Mouse (Mus musculus) myocyte (in vitro differentiated cells): ENCODE data around the gene Rin1. TPM values are rescaled to one million over a fixed set of nuclear protein-coding genes. Genes with fewer than 3 reads are reported as not detected.
A peak's percentile ranks its signal among the peaks of the same experiment; 100 is the strongest.

Source experiments
- H3K27me3 ChIP-seq: one replicate; pipeline ENCODE4 v1.6.1; 2011; ENCODE audit not compliant: control insufficient read depth, insufficient read depth, insufficient read length
- H3K36me3 ChIP-seq: one replicate; pipeline ENCODE4 v1.6.1; 2011; ENCODE audit not compliant: control insufficient read depth, insufficient read depth
- H3K4me2 ChIP-seq: one replicate; pipeline ENCODE4 v1.6.1; 2011; ENCODE audit warnings: low read depth, control low read depth
- H3K4me3 ChIP-seq: one replicate; pipeline ENCODE4 v1.5.1; 2011; ENCODE audit warnings: mild to moderate bottlenecking, control low read depth, moderate library complexity
- H3K79me2 ChIP-seq: one replicate; pipeline ENCODE4 v1.6.1; 2011; ENCODE audit not compliant: control insufficient read depth, insufficient read depth
- H3ac ChIP-seq: one replicate; pipeline ENCODE4 v1.6.1; 2011; ENCODE audit not compliant: control insufficient read depth, insufficient read length
- CEBPB ChIP-seq: IDR thresholded peaks from 2 replicates; pipeline ENCODE4 v1.6.1; 2011; ENCODE audit warnings: mild to moderate bottlenecking, moderate library complexity; ENCODE audit not compliant: poor library complexity, insufficient read depth, severe bottlenecking
- E2F4 ChIP-seq: IDR thresholded peaks from one replicate; pipeline ENCODE4 v1.6.1; 2011; ENCODE audit warnings: mild to moderate bottlenecking, control low read depth, moderate library complexity; ENCODE audit not compliant: insufficient read depth
- MAX ChIP-seq: IDR thresholded peaks from one replicate; pipeline ENCODE4 v1.6.1; 2011; ENCODE audit warnings: low read depth, mild to moderate bottlenecking, control low read depth
- MYOD1 ChIP-seq, 3 experiments: IDR thresholded peaks; one replicate each; pipeline ENCODE4 v1.6.1; 2011; ENCODE audit warnings: control low read depth in 2 of 3, low read depth in 2 of 3, mild to moderate bottlenecking in 2 of 3, moderate library complexity in 1 of 3; ENCODE audit not compliant: insufficient read length in 2 of 3, control insufficient read depth in 1 of 3
- MYOG ChIP-seq, 3 experiments: IDR thresholded peaks; one replicate each; pipeline ENCODE4 v1.6.1; 2011; ENCODE audit warnings: control low read depth in 2 of 3, low read depth in 2 of 3, mild to moderate bottlenecking in 2 of 3; ENCODE audit not compliant: insufficient read length in 2 of 3, control insufficient read depth in 1 of 3, insufficient read depth in 1 of 3
- POLR2A ChIP-seq: IDR thresholded peaks from one replicate; pipeline ENCODE4 v1.6.1; 2011; ENCODE audit warnings: low read depth, mild to moderate bottlenecking, control low read depth, moderate library complexity; ENCODE audit not compliant: insufficient read length
- POLR2AphosphoS2 ChIP-seq: IDR thresholded peaks from one replicate; pipeline ENCODE4 v1.6.1; 2011; ENCODE audit warnings: low read depth, control low read depth; ENCODE audit not compliant: insufficient read length
- REST ChIP-seq: IDR thresholded peaks from one replicate; pipeline ENCODE4 v1.6.1; 2011; ENCODE audit warnings: mild to moderate bottlenecking, control low read depth, moderate library complexity; ENCODE audit not compliant: insufficient read depth, insufficient read length
- SRF ChIP-seq: IDR thresholded peaks from one replicate; pipeline ENCODE4 v1.6.1; 2011; ENCODE audit warnings: low read depth; ENCODE audit not compliant: control insufficient read depth, insufficient read length
- TCF12 ChIP-seq: IDR thresholded peaks from one replicate; pipeline ENCODE4 v1.6.1; 2011; ENCODE audit warnings: mild to moderate bottlenecking, control low read depth; ENCODE audit not compliant: poor library complexity, insufficient read depth, severe bottlenecking
- TCF3 ChIP-seq: IDR thresholded peaks from one replicate; pipeline ENCODE4 v1.6.1; 2011; ENCODE audit warnings: low read depth, control low read depth; ENCODE audit not compliant: insufficient read length
- USF1 ChIP-seq: IDR thresholded peaks from one replicate; pipeline ENCODE4 v1.6.1; 2011; ENCODE audit warnings: low read depth, mild to moderate bottlenecking, control low read depth, moderate library complexity
- polyA plus RNA-seq: library from polyadenylated mRNA; unstranded; fragments of >200 nt; fragmentation: generic; extraction: Trizol; gene quantifications from one replicate; pipeline ENCODE4 v1.2.1, GENCODE M21; 2012; ENCODE audit warnings: missing spikeins

Rin1 gene
- polyA plus RNA-seq, 1 experiment, result 63.9 TPM

GRCm38 (mm10) chr19:5041588-5041987 is 8.7 kb upstream of the Rin1 start:
- H3K4me3 ChIP-seq, result peak overlapping the region; percentile 89
- peaks cover 32% of the 10 kb centered on the region for H3K79me2 ChIP-seq
- H3K27me3 ChIP-seq, result no peaks in the 10 kb centered on the region
- H3ac ChIP-seq, result peak overlapping the region; percentile 13
- TF ChIP-seq TCF12, result no peak
- TF ChIP-seq POLR2AphosphoS2, result no peak
- TF ChIP-seq TCF3, result no peak
- no peak for TF ChIP-seq POLR2A
- no peak for TF ChIP-seq MYOD1 (IDR thresholded peaks at IDR 0.05; ENCODE audit: control insufficient read depth in 1 of 3, insufficient read length in 2 of 3, low read depth in 2 of 3)
- no peak for TF ChIP-seq CEBPB
- no peak for TF ChIP-seq SRF
- TF ChIP-seq MYOG (IDR thresholded peaks at IDR 0.05; ENCODE audit: control insufficient read depth in 1 of 3, insufficient read depth in 1 of 3, insufficient read length in 2 of 3, low read depth in 2 of 3), result no peak
- TF ChIP-seq USF1, result no peak
- no peak for TF ChIP-seq E2F4
- no peak for TF ChIP-seq REST
- no peak for TF ChIP-seq MAX
- H3K4me2 ChIP-seq, result peak overlapping the region; percentile 90
- no peaks in the 10 kb centered on the region for H3K36me3 ChIP-seq

- H3K4me3 ChIP-seq, result no peak overlapping the region
- no peaks in the 10 kb centered on the region for H3K27me3 ChIP-seq
- no peak overlapping the region for H3ac ChIP-seq
- TF ChIP-seq USF1 (no peak), MAX (no peak), TCF12 (no peak), TCF3 (no peak), POLR2A (no peak), REST (no peak), CEBPB (no peak), MYOG (IDR thresholded peaks at IDR 0.05; ENCODE audit: control insufficient read depth in 1 of 3, insufficient read depth in 1 of 3, insufficient read length in 2 of 3, low read depth in 2 of 3) (no peak), E2F4 (no peak), MYOD1 (IDR thresholded peaks at IDR 0.05; ENCODE audit: control insufficient read depth in 1 of 3, insufficient read length in 2 of 3, low read depth in 2 of 3) (no peak), POLR2AphosphoS2 (no peak), SRF (no peak)
- H3K36me3 ChIP-seq, result no peaks in the 10 kb centered on the region
- H3K4me2 ChIP-seq, result no peak overlapping the region
- H3K79me2 ChIP-seq, result peaks cover 19% of the 10 kb centered on the region
Measured at GRCm38 (mm10) chr19:5045531-5045930, 4.8 kb upstream of the Rin1 start.

GRCm38 (mm10) chr19:5048138-5049056 is 1.9 kb upstream of the Rin1 start:
- no peak for TF ChIP-seq MYOG (IDR thresholded peaks at IDR 0.05; ENCODE audit: control insufficient read depth in 1 of 3, insufficient read depth in 1 of 3, insufficient read length in 2 of 3, low read depth in 2 of 3)
- TF ChIP-seq CEBPB, result no peak
- no peak for TF ChIP-seq POLR2A
- no peak for TF ChIP-seq E2F4
- Histone ChIP-seq H3ac (no peak overlapping the region), H3K4me2 (no peak overlapping the region), H3K27me3 (no peaks in the 10 kb centered on the region), H3K4me3 (no peak overlapping the region), H3K79me2 (peaks cover 28% of the 10 kb centered on the region), H3K36me3 (peaks cover 3% of the 10 kb centered on the region)

- Histone ChIP-seq H3K36me3 (peaks cover 10% of the 10 kb centered on the region), H3K27me3 (no peaks in the 10 kb centered on the region)
- TF ChIP-seq MYOD1 (IDR thresholded peaks at IDR 0.05; ENCODE audit: control insufficient read depth in 1 of 3, insufficient read length in 2 of 3, low read depth in 2 of 3) (no peak), USF1 (no peak), CEBPB (no peak), MYOG (IDR thresholded peaks at IDR 0.05; ENCODE audit: control insufficient read depth in 1 of 3, insufficient read depth in 1 of 3, insufficient read length in 2 of 3, low read depth in 2 of 3) (no peak), POLR2A (no peak), MAX (no peak), E2F4 (no peak), POLR2AphosphoS2 (no peak), SRF (no peak), REST (no peak), TCF3 (no peak), TCF12 (no peak)
Measured at GRCm38 (mm10) chr19:5049325-5049724, 956 bp upstream of the Rin1 start.

More at GRCm38 (mm10) chr19:5049325-5049724, 956 bp upstream of the Rin1 start:
- Histone ChIP-seq H3ac (no peak overlapping the region), H3K79me2 (peaks cover 30% of the 10 kb centered on the region), H3K4me2 (no peak overlapping the region), H3K4me3 (peak overlapping the region; percentile 95)
